Mouse (Mus musculus) forebrain, postnatal 0 days (tissue): ENCODE data around the gene Slc9a9. TPM values are rescaled to one million over a fixed set of nuclear protein-coding genes. Genes with fewer than 3 reads are reported as not detected.

ENCODE experiments used
- ATAC-seq: fragments of 200-750 bp; cut with Nextera tagmentation; 2 replicates; pipeline ENCODE4 v1.8.0; 2017; ENCODE audit warnings: mild to moderate bottlenecking, moderate library complexity
- DNase-seq: peaks from one replicate; pipeline ENCODE4 v3.0.0-alpha.2; 2015
- H3K27ac ChIP-seq: fragments of 300-500 bp; sonication (generic); 2 replicates; pipeline ENCODE4 v1.5.1; 2014; ENCODE audit warnings: low read depth, mild to moderate bottlenecking, antibody characterized with exemption, low read length, moderate library complexity, mixed read lengths
- H3K27me3 ChIP-seq: fragments of 300-500 bp; sonication (generic); 2 replicates; pipeline ENCODE4 v1.6.1; 2014; ENCODE audit warnings: mild to moderate bottlenecking, low read length, mixed read lengths; ENCODE audit not compliant: insufficient read depth
- H3K36me3 ChIP-seq: fragments of 300-500 bp; sonication (generic); 2 replicates; pipeline ENCODE4 v1.6.1; 2014; ENCODE audit warnings: mild to moderate bottlenecking, moderate library complexity; ENCODE audit not compliant: insufficient read depth
- H3K4me1 ChIP-seq: fragments of 300-500 bp; sonication (generic); 2 replicates; pipeline ENCODE4 v1.6.1; 2014; ENCODE audit warnings: antibody characterized with exemption; ENCODE audit not compliant: insufficient read depth
- H3K4me2 ChIP-seq: fragments of 300-500 bp; sonication (generic); 2 replicates; pipeline ENCODE4 v1.6.1; 2014; ENCODE audit warnings: low read depth, mild to moderate bottlenecking, moderate library complexity
- H3K4me3 ChIP-seq: fragments of 300-500 bp; sonication (generic); 2 replicates; pipeline ENCODE4 v1.5.1; 2014; ENCODE audit warnings: low read depth, low read length, mixed read lengths
- H3K9ac ChIP-seq: fragments of 300-500 bp; sonication (generic); 2 replicates; pipeline ENCODE4 v1.6.1; 2014; ENCODE audit warnings: mild to moderate bottlenecking
- H3K9me3 ChIP-seq: fragments of 300-500 bp; sonication (generic); 2 replicates; pipeline ENCODE4 v1.6.1; 2016; ENCODE audit warnings: low read length
- CTCF ChIP-seq: sonication (generic); IDR thresholded peaks from 2 replicates; pipeline ENCODE4 v1.5.1; 2016; ENCODE audit warnings: antibody characterized with exemption, control low read depth, low read depth
- WGBS: fragments of 180-500 bp; shearing (Covaris S2); extraction: QIAGEN DNeasy Blood & Tissue Kit; methylation state at CpG from one replicate; pipeline ENCODE4 v1.1.7; 2014; 5-methylcytosine and 5-hydroxymethylcytosine counted together
- polyA plus RNA-seq: library from polyadenylated mRNA; unstranded; fragments of >200 nt; fragmentation: Nextera tagmentation; extraction: Ambion mirVana; gene quantifications from 2 replicates; pipeline ENCODE4 v1.2.1, GENCODE M21; 2015
- total RNA-seq: library from RNA; depleted of rRNA; stranded (reverse); fragments of >200 nt; gene quantifications from 2 replicates; pipeline ENCODE4 v1.2.3, GENCODE M21; 2014

Slc9a9 gene
- total and polyA plus RNA-seq, 2 experiments from 2014 or later: 4.8 to 6.7 TPM

- no peaks in the 10 kb centered on the region for H3K4me1 ChIP-seq
- no peak for ATAC-seq
- 72% methylated on average over 1 of the region's 1 CpGs for WGBS
- H3K36me3 ChIP-seq: no peaks in the 10 kb centered on the region
- H3K9me3 ChIP-seq: no peaks in the 10 kb centered on the region
- H3K27ac ChIP-seq: no peak overlapping the region
- H3K4me2 ChIP-seq: no peak overlapping the region
- H3K27me3 ChIP-seq: no peaks in the 10 kb centered on the region
- no peak for DNase-seq
- no peak overlapping the region for H3K9ac ChIP-seq
- TF ChIP-seq CTCF: no peak
- no peak overlapping the region for H3K4me3 ChIP-seq
Measured at GRCm38 (mm10) chr9:94743291-94743690, 73.6 kb downstream of the Slc9a9 start.

GRCm38 (mm10) chr9:94748503-94748902, 78.8 kb downstream of the Slc9a9 start:
- no peak for ATAC-seq
- H3K4me1 ChIP-seq: no peaks in the 10 kb centered on the region
- H3K36me3 ChIP-seq: no peaks in the 10 kb centered on the region
- DNase-seq: no peak
- H3K9ac ChIP-seq: no peak overlapping the region
- H3K4me2 ChIP-seq: no peak overlapping the region
- TF ChIP-seq CTCF: no peak
- no peak overlapping the region for H3K4me3 ChIP-seq
- no peak overlapping the region for H3K27ac ChIP-seq
- no peaks in the 10 kb centered on the region for H3K27me3 ChIP-seq
- WGBS: 56% methylated on average over 2 of the region's 2 CpGs
- H3K9me3 ChIP-seq: no peaks in the 10 kb centered on the region

- ATAC-seq: no peak
- no peak for DNase-seq
- H3K4me2 ChIP-seq: no peak overlapping the region
- H3K27me3 ChIP-seq: no peaks in the 10 kb centered on the region
- no peaks in the 10 kb centered on the region for H3K4me1 ChIP-seq
- H3K4me3 ChIP-seq: no peak overlapping the region
- no peak for TF ChIP-seq CTCF
- no peaks in the 10 kb centered on the region for H3K36me3 ChIP-seq
- WGBS: 76% methylated on average over 8 of the region's 8 CpGs
- no peak overlapping the region for H3K27ac ChIP-seq
- no peaks in the 10 kb centered on the region for H3K9me3 ChIP-seq
- no peak overlapping the region for H3K9ac ChIP-seq
Measured at GRCm38 (mm10) chr9:94750187-94750586, 80.5 kb downstream of the Slc9a9 start.

- no peak for DNase-seq
- Histone ChIP-seq H3K27ac (no peak overlapping the region), H3K9me3 (no peaks in the 10 kb centered on the region), H3K27me3 (no peaks in the 10 kb centered on the region), H3K4me3 (no peak overlapping the region), H3K4me2 (no peak overlapping the region), H3K36me3 (no peaks in the 10 kb centered on the region), H3K9ac (no peak overlapping the region), H3K4me1 (no peaks in the 10 kb centered on the region)
- 45% methylated on average over 19 of the region's 19 CpGs for WGBS
- 0 out of 2 replicates have a peak, but pooled peaks have one; percentile 16 for ATAC-seq
- TF ChIP-seq CTCF: no peak
Measured at GRCm38 (mm10) chr9:94750935-94751637, 81.4 kb downstream of the Slc9a9 start.

- H3K9ac ChIP-seq: no peak overlapping the region
- no peak overlapping the region for H3K27ac ChIP-seq
- H3K4me3 ChIP-seq: no peak overlapping the region
- H3K36me3 ChIP-seq: no peaks in the 10 kb centered on the region
- ATAC-seq (no peak), DNase-seq (no peak)
- no peak overlapping the region for H3K4me2 ChIP-seq
- TF ChIP-seq CTCF: no peak
- no peaks in the 10 kb centered on the region for H3K9me3 ChIP-seq
- WGBS: 47% methylated on average over 10 of the region's 10 CpGs
- no peaks in the 10 kb centered on the region for H3K27me3 ChIP-seq
- no peaks in the 10 kb centered on the region for H3K4me1 ChIP-seq
Measured at GRCm38 (mm10) chr9:94751638-94752021, 81.9 kb downstream of the Slc9a9 start.

GRCm38 (mm10) chr9:94752121-94752520, 82.4 kb downstream of the Slc9a9 start:
- Histone ChIP-seq H3K4me2 (no peak overlapping the region), H3K27ac (no peak overlapping the region), H3K9me3 (no peaks in the 10 kb centered on the region), H3K36me3 (no peaks in the 10 kb centered on the region), H3K9ac (no peak overlapping the region), H3K27me3 (no peaks in the 10 kb centered on the region), H3K4me1 (no peaks in the 10 kb centered on the region), H3K4me3 (no peak overlapping the region)
- no peak for TF ChIP-seq CTCF
- DNase-seq: no peak
- no peak for ATAC-seq
- 84% methylated on average over 3 of the region's 3 CpGs for WGBS

GRCm38 (mm10) chr9:94759904-94760303, 90.2 kb downstream of the Slc9a9 start:
- no peaks in the 10 kb centered on the region for H3K36me3 ChIP-seq
- no peaks in the 10 kb centered on the region for H3K9me3 ChIP-seq
- H3K4me3 ChIP-seq: no peak overlapping the region
- no peaks in the 10 kb centered on the region for H3K4me1 ChIP-seq
- H3K27ac ChIP-seq: no peak overlapping the region
- no peak for TF ChIP-seq CTCF
- no peaks in the 10 kb centered on the region for H3K27me3 ChIP-seq
- no peak overlapping the region for H3K4me2 ChIP-seq
- 8% methylated on average over 5 of the region's 5 CpGs for WGBS
- DNase-seq (no peak), ATAC-seq (no peak)
- H3K9ac ChIP-seq: no peak overlapping the region
